Mouse (Mus musculus): ENCODE data around the gene AC134908.4. TPM values are rescaled to one million over a fixed set of nuclear protein-coding genes. Genes with fewer than 3 reads are reported as not detected.

Gene AC134908.4
- polyA plus RNA-seq, 1 experiment from 2014 or later, result 0.29 TPM

- H3K27ac ChIP-seq (ENCODE audit: low read depth, low read length), result peak within 1 kb of the TSS; percentile 84
- H3K4me1 ChIP-seq (ENCODE audit: control insufficient read depth, insufficient read depth, low read length), result peaks cover 44% of the 10 kb centered on the region
- H3K27me3 ChIP-seq (ENCODE audit: control insufficient read depth, insufficient read depth, low read length), result no peaks in the 10 kb centered on the region
- H3K4me2 ChIP-seq, result peak within 1 kb of the TSS; percentile 83
- H3K9ac ChIP-seq (ENCODE audit: low read depth, low read length), result peak within 1 kb of the TSS; percentile 78
- no peaks in the 10 kb centered on the region for H3K9me3 ChIP-seq (replicated peaks; ENCODE audit: control insufficient read depth, low read length)
- peak within 1 kb of the TSS; percentile 69 for H3K4me3 ChIP-seq (ENCODE audit: low read depth, low read length)
- H3K36me3 ChIP-seq (ENCODE audit: control insufficient read depth, insufficient read depth, low read length), result peaks cover 27% of the 10 kb centered on the region
- 0 out of 2 replicates have a peak, but pooled peaks have one; percentile 4 for ATAC-seq (replicated peaks; ENCODE audit: insufficient number of reproducible peaks, low FRiP score, low TSS enrichment)
- 1% methylated on average over 32 of the region's 32 CpGs for WGBS (ENCODE audit: insufficient replicate concordance)
These were observed 33.5 kb upstream of the AC134908.4 start, which contains the start of gene Jmjd8 for GRCm38 (mm10) chr17:25828712-25829557. Gene Jmjd8, plus strand, starts transcription at chr17:25828867.

- peak overlapping the region; percentile 84; the same call in 1 of the 2 replicates for H3K27ac ChIP-seq (ENCODE audit: low read depth, low read length)
- no peaks in the 10 kb centered on the region for H3K9me3 ChIP-seq (replicated peaks; ENCODE audit: control insufficient read depth, low read length)
- peaks cover 45% of the 10 kb centered on the region for H3K4me1 ChIP-seq (ENCODE audit: control insufficient read depth, insufficient read depth, low read length)
- no peak for ATAC-seq (replicated peaks; ENCODE audit: insufficient number of reproducible peaks, low FRiP score, low TSS enrichment)
- peak overlapping the region; percentile 30; the same call in 1 of the 2 replicates for H3K9ac ChIP-seq (ENCODE audit: low read depth, low read length)
- peak overlapping the region; percentile 83 for H3K4me2 ChIP-seq
- H3K36me3 ChIP-seq (ENCODE audit: control insufficient read depth, insufficient read depth, low read length), result peaks cover 27% of the 10 kb centered on the region
- H3K27me3 ChIP-seq (ENCODE audit: control insufficient read depth, insufficient read depth, low read length), result no peaks in the 10 kb centered on the region
- peak overlapping the region; percentile 69 for H3K4me3 ChIP-seq (ENCODE audit: low read depth, low read length)
- 85% methylated on average over 8 of the region's 8 CpGs for WGBS (ENCODE audit: insufficient replicate concordance)
These were observed 32.8 kb upstream of the AC134908.4 start for GRCm38 (mm10) chr17:25828223-25828594.

GRCm38 (mm10) chr17:25827546-25828222, 32.2 kb upstream of the AC134908.4 start:
- Histone ChIP-seq H3K4me3 (ENCODE audit: low read depth, low read length) (peak overlapping the region; percentile 69; the same call in 1 of the 2 replicates), H3K9me3 (replicated peaks; ENCODE audit: control insufficient read depth, low read length) (no peaks in the 10 kb centered on the region), H3K27me3 (ENCODE audit: control insufficient read depth, insufficient read depth, low read length) (0 out of 2 replicates have a peak, but pooled peaks cover 1% of the 10 kb centered on the region), H3K4me1 (ENCODE audit: control insufficient read depth, insufficient read depth, low read length) (peaks cover 45% of the 10 kb centered on the region), H3K9ac (ENCODE audit: low read depth, low read length) (no peak overlapping the region), H3K4me2 (no peak overlapping the region; the same call in 1 of the 2 replicates), H3K36me3 (ENCODE audit: control insufficient read depth, insufficient read depth, low read length) (peaks cover 27% of the 10 kb centered on the region), H3K27ac (ENCODE audit: low read depth, low read length) (no peak overlapping the region)
- 94% methylated on average over 22 of the region's 22 CpGs for WGBS (ENCODE audit: insufficient replicate concordance)
- no peak for ATAC-seq (replicated peaks; ENCODE audit: insufficient number of reproducible peaks, low FRiP score, low TSS enrichment)

- Histone ChIP-seq H3K36me3 (ENCODE audit: control insufficient read depth, insufficient read depth, low read length) (peaks cover 27% of the 10 kb centered on the region), H3K27ac (ENCODE audit: low read depth, low read length) (no peak overlapping the region), H3K9me3 (replicated peaks; ENCODE audit: control insufficient read depth, low read length) (no peaks in the 10 kb centered on the region), H3K9ac (ENCODE audit: low read depth, low read length) (no peak overlapping the region), H3K27me3 (ENCODE audit: control insufficient read depth, insufficient read depth, low read length) (peaks cover 5% of the 10 kb centered on the region; the same call in 1 of the 2 replicates), H3K4me3 (ENCODE audit: low read depth, low read length) (peak overlapping the region; percentile 2; the same call in 1 of the 2 replicates), H3K4me2 (no peak overlapping the region), H3K4me1 (ENCODE audit: control insufficient read depth, insufficient read depth, low read length) (peaks cover 43% of the 10 kb centered on the region)
- WGBS (ENCODE audit: insufficient replicate concordance), result 93% methylated on average over 13 of the region's 13 CpGs
- ATAC-seq (replicated peaks; ENCODE audit: insufficient number of reproducible peaks, low FRiP score, low TSS enrichment), result no peak
These were observed 31.6 kb upstream of the AC134908.4 start for GRCm38 (mm10) chr17:25827011-25827410.

GRCm38 (mm10) chr17:25825984-25826570, 30.6 kb upstream of the AC134908.4 start:
- no peak overlapping the region for H3K4me3 ChIP-seq (ENCODE audit: low read depth, low read length)
- no peak overlapping the region for H3K4me2 ChIP-seq
- peaks cover 34% of the 10 kb centered on the region for H3K4me1 ChIP-seq (ENCODE audit: control insufficient read depth, insufficient read depth, low read length)
- no peak for ATAC-seq (replicated peaks; ENCODE audit: insufficient number of reproducible peaks, low FRiP score, low TSS enrichment)
- H3K27me3 ChIP-seq (ENCODE audit: control insufficient read depth, insufficient read depth, low read length), result peaks cover 10% of the 10 kb centered on the region
- 93% methylated on average over 27 of the region's 27 CpGs for WGBS (ENCODE audit: insufficient replicate concordance)
- no peak overlapping the region for H3K9ac ChIP-seq (ENCODE audit: low read depth, low read length)
- H3K9me3 ChIP-seq (replicated peaks; ENCODE audit: control insufficient read depth, low read length), result no peaks in the 10 kb centered on the region
- H3K36me3 ChIP-seq (ENCODE audit: control insufficient read depth, insufficient read depth, low read length), result peaks cover 23% of the 10 kb centered on the region
- no peak overlapping the region for H3K27ac ChIP-seq (ENCODE audit: low read depth, low read length)

- H3K4me1 ChIP-seq (ENCODE audit: control insufficient read depth, insufficient read depth, low read length), result peaks cover 28% of the 10 kb centered on the region
These were observed 29.9 kb upstream of the AC134908.4 start for GRCm38 (mm10) chr17:25825311-25825710.

GRCm38 (mm10) chr17:25824362-25825142, 29.1 kb upstream of the AC134908.4 start:
- WGBS (ENCODE audit: insufficient replicate concordance), result 58% methylated on average over 17 of the region's 17 CpGs
- no peaks in the 10 kb centered on the region for H3K9me3 ChIP-seq (replicated peaks; ENCODE audit: control insufficient read depth, low read length)
- H3K27ac ChIP-seq (ENCODE audit: low read depth, low read length), result no peak overlapping the region
- 0 out of 2 replicates have a peak overlapping the region, but pooled peaks have one; percentile 12 for H3K9ac ChIP-seq (ENCODE audit: low read depth, low read length)
- ATAC-seq (replicated peaks; ENCODE audit: insufficient number of reproducible peaks, low FRiP score, low TSS enrichment), result no peak
- H3K36me3 ChIP-seq (ENCODE audit: control insufficient read depth, insufficient read depth, low read length), result peaks cover 11% of the 10 kb centered on the region
- H3K4me2 ChIP-seq, result peak overlapping the region; percentile 97
- peaks cover 22% of the 10 kb centered on the region for H3K27me3 ChIP-seq (ENCODE audit: control insufficient read depth, insufficient read depth, low read length)
- H3K4me1 ChIP-seq (ENCODE audit: control insufficient read depth, insufficient read depth, low read length), result peaks cover 21% of the 10 kb centered on the region
- H3K4me3 ChIP-seq (ENCODE audit: low read depth, low read length), result peak overlapping the region; percentile 70

More at GRCm38 (mm10) chr17:25825311-25825710, 29.9 kb upstream of the AC134908.4 start:
- Histone ChIP-seq H3K4me3 (ENCODE audit: low read depth, low read length) (peak overlapping the region; percentile 70; the same call in 1 of the 2 replicates), H3K9ac (ENCODE audit: low read depth, low read length) (no peak overlapping the region), H3K27me3 (ENCODE audit: control insufficient read depth, insufficient read depth, low read length) (peaks cover 15% of the 10 kb centered on the region), H3K4me2 (peak overlapping the region; percentile 97), H3K27ac (ENCODE audit: low read depth, low read length) (no peak overlapping the region), H3K9me3 (replicated peaks; ENCODE audit: control insufficient read depth, low read length) (no peaks in the 10 kb centered on the region), H3K36me3 (ENCODE audit: control insufficient read depth, insufficient read depth, low read length) (peaks cover 16% of the 10 kb centered on the region)
- 85% methylated on average over 6 of the region's 6 CpGs for WGBS (ENCODE audit: insufficient replicate concordance)
- ATAC-seq (replicated peaks; ENCODE audit: insufficient number of reproducible peaks, low FRiP score, low TSS enrichment), result no peak
